Mouse (Mus musculus): ENCODE data around the gene Dph1.
"Not testable (repeated sequence)": the region's sequence is repeated elsewhere in the genome, so short reads cannot be mapped to it uniquely, and the experiment has no call there.

The Dph1 gene

GRCm38 (mm10) chr11:75203926-75204325 is 12.9 kb upstream of the Dph1 start:
- no peak for DNase-seq (ENCODE audit: low spot score)

DNA sequence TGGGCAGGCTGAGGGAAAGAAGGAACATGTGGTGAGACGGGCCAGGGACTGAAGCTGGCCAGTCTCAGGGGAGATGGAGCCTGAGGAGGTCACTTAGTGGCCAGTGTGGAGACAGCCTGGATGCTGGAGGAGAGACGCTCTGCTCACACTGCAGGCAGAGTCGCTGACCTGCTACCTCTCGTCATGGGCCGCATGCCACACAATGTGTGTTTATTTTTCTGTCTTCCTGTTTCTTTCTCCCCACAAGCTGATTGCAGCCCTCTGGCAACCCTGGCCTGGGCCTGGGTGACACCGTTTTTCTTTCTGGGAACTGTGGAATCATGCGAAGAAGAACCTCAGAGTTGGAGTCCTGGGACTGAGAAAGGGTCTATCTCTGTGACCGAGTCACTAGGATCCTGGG is 10.7 kb upstream of the Dph1 start:
- DNase-seq (ENCODE audit: low spot score) = peak; percentile 45

DNA sequence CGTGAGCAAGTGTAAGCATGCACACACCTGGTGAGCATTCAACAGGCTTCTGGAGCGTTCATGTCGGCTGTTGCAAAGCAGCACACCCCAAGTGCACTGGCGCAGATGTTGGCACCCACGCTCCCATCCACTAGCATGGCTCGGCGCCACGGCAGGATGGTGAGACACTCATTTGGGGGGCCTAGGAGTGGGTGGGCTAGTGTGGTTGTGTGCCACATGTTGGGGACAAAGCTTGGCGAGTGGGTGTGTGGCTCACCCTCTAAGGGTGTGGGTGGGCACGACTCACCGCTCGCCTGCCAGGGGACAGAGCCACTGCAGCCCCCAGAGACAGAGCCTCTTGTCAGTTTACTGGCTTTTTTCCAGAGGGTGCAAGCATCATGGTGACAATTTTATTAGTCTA is 9.9 kb upstream of the Dph1 start:
- DNase-seq (ENCODE audit: low spot score) = no peak

DNA sequence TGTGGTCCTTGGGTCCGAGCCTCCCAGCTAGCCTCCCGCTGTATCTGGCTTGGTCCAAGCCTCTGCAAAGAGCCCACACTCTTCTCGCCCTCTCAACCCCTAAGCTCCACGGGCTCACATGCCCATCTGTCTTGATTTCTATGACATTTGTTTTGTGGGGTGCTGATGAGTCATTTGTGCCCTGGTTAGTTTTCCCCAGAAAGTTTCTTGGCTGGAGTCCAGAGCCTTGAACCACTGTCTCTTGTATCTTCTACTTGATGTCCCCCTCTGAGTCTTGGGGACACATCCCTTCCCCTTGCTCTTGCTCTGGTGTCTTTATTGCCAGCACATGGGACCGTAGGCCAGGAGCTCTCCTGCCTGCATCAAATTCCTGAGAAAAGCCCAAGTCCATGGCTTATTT is 8.9 kb upstream of the Dph1 start:
- DNase-seq (ENCODE audit: low spot score) = no peak

DNA sequence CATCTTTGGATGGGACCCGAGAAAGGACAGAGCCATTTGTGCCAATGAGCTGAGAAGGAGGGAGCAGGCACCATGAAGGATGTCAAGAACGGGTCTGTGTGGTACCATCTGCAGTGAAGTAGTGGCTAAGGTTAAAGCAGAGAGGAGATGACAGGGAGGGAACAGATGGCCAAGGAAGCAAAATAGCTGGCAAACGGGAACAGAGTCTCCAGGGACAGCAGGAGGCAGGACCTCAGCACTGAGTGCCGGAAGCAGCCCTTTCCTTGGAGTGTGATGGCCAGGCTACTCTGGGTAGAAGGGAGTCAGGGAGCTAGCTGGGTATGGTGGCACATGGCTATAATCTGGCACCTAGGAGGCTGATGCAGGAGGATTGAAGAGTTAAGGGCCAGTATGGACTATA is 7.8 kb upstream of the Dph1 start:
- peak; percentile 45 for DNase-seq (ENCODE audit: low spot score)

DNA sequence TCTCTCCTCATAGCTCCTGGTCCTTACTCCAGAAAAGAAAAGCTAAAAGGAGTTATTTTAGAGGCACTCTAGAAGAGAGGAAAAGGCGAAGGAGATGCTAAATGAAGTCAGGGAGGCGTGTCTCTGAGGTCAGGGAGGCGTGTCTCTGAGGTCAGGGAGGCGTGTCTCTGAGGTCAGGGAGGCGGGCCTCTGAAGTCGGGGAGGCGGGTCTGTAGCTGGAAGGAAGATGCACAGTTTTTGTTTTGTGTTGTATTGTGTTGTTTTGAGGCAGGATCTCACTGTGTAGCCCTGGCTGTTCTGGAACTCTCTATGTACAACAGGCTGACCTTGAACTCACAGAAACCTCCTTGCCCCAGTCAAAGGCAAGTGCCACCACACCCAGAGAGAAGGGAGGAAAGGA is 6.9 kb upstream of the Dph1 start:
- DNase-seq (ENCODE audit: low spot score) = no peak

DNA sequence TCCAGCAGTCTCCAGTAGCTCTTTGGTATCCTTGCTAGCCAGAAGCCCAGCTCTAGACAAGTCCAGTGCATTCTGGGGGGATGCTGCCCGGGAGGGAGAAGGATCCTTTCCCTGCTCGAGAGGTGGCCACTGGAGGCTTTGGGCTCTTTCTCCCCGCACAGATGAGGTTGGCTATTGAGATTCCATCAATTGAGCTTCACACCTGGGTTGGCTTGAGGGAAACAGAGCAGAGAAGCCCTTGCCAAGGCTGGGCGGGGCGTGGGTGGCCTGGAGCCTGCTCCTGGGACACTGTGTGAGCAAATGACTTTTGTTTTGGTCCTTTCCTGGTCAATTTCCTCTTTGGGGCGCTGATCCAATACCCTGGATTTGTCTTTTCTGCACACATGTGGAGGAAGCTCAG is 5.1 kb upstream of the Dph1 start:
- no peak for DNase-seq (ENCODE audit: low spot score)

GRCm38 (mm10) chr11:75194850-75195461 is 3.9 kb upstream of the Dph1 start:
- DNase-seq (ENCODE audit: low spot score) = no peak

- DNase-seq (ENCODE audit: low spot score) = no peak
Observed at GRCm38 (mm10) chr11:75194121-75194849, 3.2 kb upstream of the Dph1 start.

- no peak for DNase-seq (ENCODE audit: low spot score)
Observed at GRCm38 (mm10) chr11:75193256-75194071, 2.4 kb upstream of the Dph1 start, which contains the start of gene Rtn4rl1. Rtn4rl1 (plus strand) TSS chr11:75193783.

DNA sequence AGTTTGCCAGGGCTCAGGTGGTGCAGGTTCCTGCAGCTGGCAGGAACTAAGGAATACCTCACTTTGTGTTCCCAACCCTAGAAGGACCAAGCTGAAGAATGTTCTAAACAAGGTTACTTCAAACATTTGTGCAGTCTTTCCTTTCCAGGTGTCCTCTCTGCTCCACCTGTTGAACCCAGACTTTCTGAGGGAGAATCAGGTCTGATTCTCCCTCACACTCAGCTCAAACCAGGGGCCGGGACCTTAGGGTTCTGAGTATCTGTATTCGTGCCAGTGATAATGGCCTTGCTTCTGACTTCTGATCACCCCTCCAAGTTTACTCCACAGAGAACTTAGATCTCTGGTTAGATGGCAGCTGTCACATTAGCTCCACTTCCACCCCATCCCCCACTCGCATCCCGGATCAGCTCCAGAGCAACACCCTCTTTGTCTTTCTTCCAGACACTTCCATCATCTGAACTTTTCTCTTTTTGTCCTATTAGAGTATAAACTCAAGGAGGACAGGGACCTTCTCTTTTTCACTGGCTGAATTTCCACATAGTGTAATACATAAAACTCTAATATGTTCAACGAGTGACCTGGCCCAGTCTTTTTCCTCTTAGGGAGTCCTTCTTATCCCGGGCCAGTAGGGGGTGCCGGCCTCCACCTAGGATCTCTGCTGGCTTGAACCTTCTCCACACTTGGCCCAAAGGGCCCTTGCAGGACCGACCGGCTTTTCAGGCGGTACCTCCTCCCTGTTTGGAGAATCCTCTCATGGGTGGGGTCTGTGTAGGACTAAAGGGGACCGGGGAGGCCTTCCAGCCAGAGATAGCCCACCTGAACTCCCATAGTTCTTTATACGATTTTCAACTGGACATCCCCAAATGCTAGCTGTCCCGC is 1.5 kb upstream of the Dph1 start:
- DNase-seq (ENCODE audit: low spot score) = peak; percentile 87

DNA sequence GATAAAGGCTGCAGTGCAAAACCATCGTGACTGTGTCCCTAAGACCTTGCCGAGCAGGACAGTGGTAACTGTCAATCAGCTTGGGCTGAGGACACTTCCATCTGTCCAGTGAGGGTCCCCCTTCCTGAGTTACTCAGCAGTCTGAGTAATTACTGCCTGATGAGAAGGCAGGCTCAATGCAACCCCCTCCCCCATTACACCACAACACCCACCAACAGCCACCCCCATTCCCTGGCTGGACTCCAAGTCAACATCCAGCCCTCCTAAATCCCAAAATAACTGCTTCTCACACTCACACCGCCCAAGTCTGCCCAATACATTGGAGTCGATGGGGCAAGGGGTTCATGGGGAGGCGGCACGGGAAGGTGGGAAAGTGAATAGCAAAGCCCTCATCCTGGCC is 800 bp upstream of the Dph1 start:
- DNase-seq (ENCODE audit: low spot score) = no peak

GRCm38 (mm10) chr11:75190371-75190724 is 693 bp downstream of the Dph1 start:
- peak; percentile 86 for DNase-seq (ENCODE audit: low spot score)

DNA sequence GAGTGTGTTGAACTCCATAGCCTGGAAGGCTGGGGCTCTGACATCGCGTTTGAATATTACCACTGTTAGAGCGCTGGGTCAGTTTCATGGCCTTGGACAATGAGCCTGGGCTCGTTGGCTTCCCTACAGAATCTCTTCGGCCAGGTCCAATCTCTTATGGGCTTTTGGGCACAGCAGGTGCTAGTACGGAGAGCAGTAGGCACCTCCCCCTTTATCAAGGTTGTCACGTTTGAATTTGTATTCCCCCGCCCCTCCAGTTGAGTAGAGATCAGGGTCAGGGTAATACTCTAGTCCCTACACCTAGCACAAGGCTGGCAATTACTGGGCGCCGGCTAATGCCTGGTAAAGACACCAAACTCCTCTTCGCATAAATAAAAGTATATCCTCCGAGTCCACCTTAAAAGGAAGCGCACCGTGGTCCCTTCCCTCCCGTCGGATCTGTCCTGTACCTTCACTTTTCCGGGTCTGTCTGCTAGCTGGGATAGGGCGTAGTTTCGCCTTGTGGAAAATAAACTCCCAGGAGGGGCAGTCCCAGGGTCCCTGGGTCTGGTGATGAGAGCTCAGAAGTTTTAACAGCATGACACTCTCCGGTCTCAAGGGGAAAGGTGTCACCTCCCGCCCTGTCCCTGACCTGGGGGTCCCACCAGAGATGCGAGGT is 1.2 kb downstream of the Dph1 start:
- no peak for DNase-seq (ENCODE audit: low spot score)

DNA sequence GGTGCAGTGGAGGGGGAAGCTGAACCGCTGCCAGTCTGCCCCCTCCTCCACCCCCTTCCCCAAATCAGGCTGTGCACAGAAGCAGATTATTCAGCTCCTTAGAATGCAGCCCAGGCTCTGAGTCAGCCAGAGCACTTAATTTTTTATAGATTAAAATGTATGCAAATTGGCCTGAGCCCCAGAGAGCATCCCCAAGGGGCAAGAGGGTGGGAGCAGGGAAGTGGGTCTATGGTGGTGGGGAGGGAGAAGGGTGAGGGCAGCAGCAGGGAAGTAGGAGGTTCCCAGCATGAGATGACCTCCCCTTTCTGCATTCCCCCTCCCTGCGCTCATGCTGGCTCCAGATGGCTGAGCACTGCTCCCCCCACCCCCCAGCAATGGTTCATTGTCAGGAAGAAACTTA is 6.1 kb downstream of the Dph1 start:
- no peak for DNase-seq (ENCODE audit: low spot score)

- DNase-seq (ENCODE audit: low spot score) = no peak
Observed at GRCm38 (mm10) chr11:75184573-75184972, 6.5 kb downstream of the Dph1 start.

DNA sequence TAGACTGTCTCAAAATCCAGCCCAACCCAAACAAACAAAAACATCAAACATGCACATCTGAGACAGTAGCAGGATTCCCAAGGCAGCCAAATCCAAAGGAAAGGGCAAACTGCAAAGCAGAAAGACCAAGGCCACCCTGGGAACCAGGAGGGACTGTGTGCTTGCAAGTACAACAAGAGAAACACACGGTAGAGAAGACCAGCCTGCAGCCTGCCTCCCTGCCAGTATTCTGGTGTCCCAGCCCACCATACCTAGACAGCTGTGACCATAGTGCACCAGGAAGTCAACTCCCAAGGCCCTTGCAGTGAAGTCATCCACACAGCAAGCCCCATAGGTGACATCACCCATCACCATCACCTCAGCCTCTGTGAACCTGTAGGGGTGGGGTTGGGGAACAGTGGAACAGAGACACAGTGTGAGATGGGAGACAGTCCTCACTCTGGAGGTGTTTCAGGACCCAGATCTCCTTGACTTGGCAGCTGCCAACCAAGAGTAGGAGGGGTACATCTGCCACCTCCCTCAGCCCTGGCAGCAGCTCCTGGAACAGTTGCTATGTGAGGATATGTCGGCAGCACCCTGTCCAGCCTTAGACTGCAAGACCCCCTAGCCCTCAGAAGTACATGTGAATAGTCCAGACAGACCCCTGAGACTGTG is 7.0 kb downstream of the Dph1 start:
- DNase-seq (ENCODE audit: low spot score) = no peak

GRCm38 (mm10) chr11:75178672-75179208 is 12.3 kb downstream of the Dph1 start, which contains the start of gene Ovca2:
Ovca2 (minus strand) TSS chr11:75178835.
- peak; percentile 88 for DNase-seq (ENCODE audit: low spot score)

- DNase-seq (ENCODE audit: low spot score) = no peak
Observed at GRCm38 (mm10) chr11:75178011-75178410, 13.0 kb downstream of the Dph1 start.

- DNase-seq (ENCODE audit: low spot score) = not testable (repeated sequence)
Observed at GRCm38 (mm10) chr11:75174574-75174973, 16.5 kb downstream of the Dph1 start.

- no peak for DNase-seq (ENCODE audit: low spot score)
Observed at GRCm38 (mm10) chr11:75173799-75174165, 17.3 kb downstream of the Dph1 start.

Measured in adipocyte (in vitro differentiated cells).